Mouse (Mus musculus): Measurements from ENCODE around the gene Pigo.

DNA sequence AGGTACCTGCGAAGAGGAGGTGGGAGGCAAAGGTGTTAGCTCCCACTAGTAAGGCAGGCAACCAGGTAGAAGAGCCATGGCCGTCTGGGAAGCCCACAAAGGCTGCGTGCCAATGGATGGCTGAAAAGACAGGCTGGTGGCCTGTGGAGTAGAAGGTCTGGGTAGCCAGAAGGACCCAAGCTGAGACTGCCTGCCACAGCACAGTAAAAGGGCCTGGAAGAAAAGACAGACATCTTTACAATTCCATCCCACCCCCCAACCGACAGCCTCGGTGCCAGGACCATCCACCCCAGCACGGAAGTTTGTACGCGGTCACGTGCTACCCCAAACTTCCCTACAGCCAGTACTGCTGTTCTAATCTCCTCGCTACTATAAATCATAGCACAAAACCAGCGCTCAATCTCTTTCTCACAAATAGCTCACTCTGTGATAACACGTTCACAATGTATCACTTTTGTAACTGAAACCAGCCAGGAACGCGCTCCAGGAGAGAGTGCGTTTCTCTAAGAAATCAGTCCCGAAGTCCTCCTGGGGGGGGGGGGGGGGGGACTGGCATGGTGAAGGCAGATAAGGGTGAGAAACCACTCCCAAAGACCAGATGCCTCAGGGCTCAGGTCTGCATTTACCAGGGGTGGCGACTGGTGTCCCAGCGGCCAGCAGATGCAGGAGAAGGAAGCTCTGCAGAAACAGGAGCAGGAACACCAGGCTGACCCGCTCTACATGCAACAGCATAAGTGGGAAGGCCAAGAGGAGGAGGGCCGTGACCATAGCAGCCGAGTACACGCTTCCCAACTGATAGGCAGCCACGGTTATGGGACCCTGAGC is 5.8 kb downstream of the Pigo start:
- TF ChIP-seq TAL1 (conservative IDR thresholded peaks at IDR 0.05; ENCODE audit: low read depth, low read length) = peak; percentile 53; the same call in 1 of the 2 replicates
- no peak for TF ChIP-seq POLR2AphosphoS5 (IDR thresholded peaks at IDR 0.05; ENCODE audit: insufficient replicate concordance, low read depth, low read length)
- TF ChIP-seq CTCF (IDR thresholded peaks at IDR 0.05; ENCODE audit: low read depth, low read length) = no peak
